Mouse (Mus musculus): ENCODE data around the gene Maml3.

Gene Maml3

GRCm38 (mm10) chr3:52104636-52105151 is at the start of gene Maml3:
Maml3 (minus strand) TSS chr3:52105076.
- peak; percentile 96 for DNase-seq (ENCODE audit: low read depth)

DNA sequence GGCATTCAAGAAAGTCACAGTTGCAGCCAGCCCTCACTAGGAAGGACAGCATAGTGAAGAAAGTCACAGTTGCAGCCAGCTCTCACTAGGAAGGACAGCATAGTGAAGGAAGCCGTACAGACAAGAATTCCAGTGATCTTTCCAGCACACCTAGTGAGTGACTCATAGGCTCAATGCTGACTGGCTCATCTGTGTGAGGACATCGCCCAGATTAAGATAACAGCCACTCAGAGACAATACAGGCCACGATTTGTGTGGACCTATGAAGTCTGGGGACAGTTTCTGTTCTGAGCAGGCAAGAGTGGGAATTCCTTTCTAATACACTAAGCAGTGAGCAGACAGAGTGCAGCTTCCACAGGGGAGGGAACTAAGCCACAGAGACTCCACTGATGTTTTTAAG is 46.3 kb upstream of the Maml3 start:
- DNase-seq (ENCODE audit: low read depth) = no peak

DNA sequence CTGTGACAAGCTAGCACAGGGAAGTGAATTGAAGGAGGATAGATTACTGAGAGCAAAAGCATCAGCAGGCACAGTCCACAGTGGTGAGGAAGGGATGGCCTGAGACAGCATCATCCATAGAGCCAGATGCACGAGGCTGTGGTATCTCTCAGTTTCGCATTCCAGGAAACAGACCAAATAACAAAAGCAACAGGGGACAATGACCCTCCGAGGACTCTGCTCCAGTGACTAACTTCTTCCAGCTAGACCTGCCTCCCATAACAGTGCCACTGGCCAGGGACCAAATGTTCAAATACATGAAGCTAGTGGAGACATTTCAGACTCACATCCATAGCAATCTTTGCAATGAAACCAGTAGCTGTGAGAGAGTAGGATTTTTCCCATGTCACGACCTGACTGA is 43.4 kb upstream of the Maml3 start:
- no peak for DNase-seq (ENCODE audit: low read depth)

GRCm38 (mm10) chr3:52144776-52145460 is 40.0 kb upstream of the Maml3 start:
- DNase-seq (ENCODE audit: low read depth) = peak; percentile 79

DNA sequence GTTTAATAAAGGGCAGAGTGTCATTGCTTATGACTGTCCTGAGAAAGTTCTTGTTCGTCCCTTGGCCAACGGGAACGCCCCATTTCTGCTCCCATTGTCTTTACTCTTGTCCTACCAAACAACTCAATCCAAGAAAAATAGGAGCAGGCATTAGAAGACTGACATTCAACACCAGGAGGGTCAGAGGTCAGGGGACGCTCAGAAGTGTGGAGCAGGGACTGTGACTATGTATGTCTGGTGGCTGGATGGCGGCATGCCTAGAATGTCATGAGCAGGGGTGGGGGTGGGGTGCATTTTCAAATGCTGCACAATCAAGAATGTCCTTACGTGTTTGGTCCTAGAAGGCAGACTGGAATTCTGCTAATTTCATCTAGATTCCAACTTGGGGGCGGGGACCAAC is 38.1 kb upstream of the Maml3 start:
- no peak for DNase-seq (ENCODE audit: low read depth)

DNA sequence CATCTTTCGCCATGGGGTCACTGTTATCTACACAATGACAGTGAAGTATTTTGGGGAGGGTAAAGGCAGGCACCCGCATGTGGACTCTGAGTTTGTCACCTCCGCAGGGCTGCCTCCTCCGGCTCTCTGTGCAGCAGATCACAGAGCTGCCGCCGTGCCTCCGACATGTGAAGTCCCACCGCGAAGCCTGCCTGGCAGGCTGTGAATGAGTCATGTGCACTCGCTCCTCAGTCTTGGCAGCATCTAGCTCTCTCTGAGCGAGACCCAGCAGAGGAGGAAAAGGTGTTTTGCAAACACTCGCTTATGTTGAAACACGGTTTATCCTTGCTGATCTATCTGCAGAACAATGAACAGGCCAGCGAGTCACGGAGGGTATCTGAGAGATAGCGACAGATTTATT is 35.3 kb upstream of the Maml3 start:
- peak; percentile 90 for DNase-seq (ENCODE audit: low read depth)

DNA sequence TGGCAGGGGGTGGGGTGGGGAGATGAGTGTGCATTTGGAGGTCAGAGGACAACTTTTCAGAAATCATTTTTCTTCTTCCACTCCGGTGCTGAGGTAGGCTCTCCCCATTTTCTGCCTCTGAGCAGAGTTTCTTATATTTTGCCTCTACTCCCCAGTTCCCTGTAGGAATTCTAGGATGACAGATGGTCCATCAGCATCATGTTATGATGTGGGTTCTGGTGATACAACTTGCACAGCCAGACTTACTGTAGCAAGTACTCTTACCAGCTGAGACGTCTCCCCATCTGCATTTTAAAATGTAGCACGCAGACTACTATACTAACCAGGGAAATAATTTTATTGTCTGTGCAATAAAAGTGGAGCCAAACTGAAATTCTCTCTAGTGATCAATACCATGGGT is 20.5 kb upstream of the Maml3 start:
- no peak for DNase-seq (ENCODE audit: low read depth)

DNA sequence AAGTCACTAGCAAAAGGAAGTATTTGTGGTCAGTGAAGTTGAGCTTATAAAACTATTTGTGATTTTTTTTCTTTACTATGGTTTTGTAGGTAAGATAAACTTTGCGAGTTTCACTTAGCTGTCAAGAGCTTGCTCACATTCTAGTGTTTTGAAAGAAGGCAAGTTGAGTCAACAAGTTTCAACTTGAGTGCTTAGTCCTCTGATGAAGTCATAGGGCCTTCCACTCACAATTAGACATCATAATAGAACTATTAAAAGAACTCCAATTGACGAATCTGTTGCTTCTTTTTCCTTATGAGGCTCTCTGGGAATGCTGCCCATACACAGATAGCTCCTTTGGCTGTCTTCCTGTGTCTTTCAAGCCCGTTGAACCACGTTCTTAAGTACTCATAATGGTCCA is 16.0 kb upstream of the Maml3 start:
- peak; percentile 34 for DNase-seq (ENCODE audit: low read depth)

DNA sequence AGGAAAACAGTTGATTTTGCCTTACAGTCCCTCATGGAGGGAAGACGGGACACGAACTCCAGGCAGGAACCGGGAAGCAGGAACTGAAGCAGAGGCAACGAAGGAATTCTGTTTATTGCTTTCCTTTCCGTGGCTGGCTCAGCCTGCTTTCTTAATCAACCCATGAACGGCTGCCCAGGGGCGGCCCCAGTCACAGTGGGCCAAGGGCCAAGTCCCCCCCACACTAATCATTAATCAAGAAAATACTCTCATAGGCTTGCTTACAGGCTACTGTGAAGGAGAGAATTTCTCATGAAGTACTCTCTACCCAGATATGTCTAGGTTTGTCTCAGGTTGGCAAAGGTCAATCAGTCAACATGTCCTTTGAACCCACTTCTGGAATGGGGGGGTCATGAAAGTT is 14.3 kb upstream of the Maml3 start:
- DNase-seq (ENCODE audit: low read depth) = no peak

DNA sequence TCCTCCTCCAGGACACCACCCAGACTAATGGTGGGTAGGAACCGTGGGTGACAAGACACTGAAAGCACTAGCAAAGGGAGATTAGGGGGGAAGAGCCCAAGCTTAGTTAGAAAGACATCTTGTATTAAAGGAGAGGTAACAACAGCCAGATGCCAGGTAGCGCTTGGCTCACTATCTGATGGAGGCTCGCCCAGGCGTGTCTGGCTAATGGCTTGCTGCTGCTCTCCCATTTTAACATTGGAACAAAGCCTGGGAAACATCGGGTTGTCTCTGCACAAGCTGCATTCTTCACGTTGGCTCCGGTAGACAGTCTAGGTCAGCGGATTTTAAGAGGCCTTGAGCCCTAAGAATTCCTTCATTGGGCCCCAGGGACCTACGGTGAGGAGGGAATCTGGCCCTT is 10.5 kb upstream of the Maml3 start:
- peak; percentile 36 for DNase-seq (ENCODE audit: low read depth)

DNA sequence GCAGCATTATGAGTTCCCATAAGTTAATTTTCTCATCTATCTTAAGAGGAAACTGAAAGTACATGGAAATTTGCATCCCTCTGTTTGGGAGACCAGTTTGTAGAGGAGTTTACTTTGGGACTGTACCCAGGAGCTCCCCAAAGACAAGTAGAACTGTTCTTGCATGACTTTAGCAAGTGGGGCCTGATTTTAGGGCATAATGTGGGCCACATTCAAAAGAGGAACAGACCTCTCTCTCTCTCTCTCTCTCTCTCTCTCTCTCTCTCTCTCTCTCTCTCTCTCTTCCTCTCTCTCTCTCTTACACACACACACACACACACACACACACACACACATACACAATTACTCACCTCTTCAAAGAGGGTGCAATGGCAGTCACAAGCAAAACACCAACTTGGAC is 3.2 kb upstream of the Maml3 start:
- no peak for DNase-seq (ENCODE audit: low read depth)

DNA sequence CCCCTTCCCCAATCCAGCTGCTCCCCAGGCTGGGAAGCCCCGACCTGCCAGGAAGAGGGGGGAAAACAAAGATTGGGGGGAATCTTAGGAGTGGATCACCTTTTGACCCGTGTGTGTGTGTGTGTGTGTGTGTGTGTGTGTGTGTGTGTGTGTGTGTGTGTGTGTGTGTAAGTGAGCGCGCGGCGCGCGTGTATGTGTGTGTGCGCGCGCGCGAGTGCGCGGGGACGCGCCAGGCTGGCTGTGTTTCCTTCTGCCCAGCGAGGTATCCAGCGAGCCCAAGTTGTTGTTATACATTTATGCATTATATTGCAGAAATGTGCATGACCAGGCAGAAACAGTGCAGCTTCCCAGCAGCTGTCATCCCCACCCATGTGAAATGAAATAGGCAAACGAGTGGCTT is 280 bp upstream of the Maml3 start:
- DNase-seq (ENCODE audit: low read depth) = peak; percentile 88

DNA sequence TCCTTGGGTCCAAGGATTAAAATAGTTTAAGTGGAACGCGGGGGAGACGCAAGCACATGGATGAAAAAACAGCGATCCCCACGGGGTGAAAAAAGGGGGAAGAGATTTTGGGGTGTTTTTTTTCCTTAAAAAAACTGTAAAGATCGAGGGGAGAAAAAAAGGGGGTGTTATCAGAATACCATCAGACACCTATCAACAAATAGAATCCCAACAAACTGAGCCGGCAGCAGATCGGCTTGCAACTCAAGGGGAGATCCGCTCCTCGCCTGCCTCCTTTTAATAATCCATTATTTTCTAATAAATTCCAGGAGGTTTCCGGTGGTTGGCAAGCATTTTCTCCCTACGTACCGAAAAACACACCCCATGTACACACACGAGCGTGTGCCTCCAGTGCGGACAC is 668 bp downstream of the Maml3 start:
- no peak for DNase-seq (ENCODE audit: low read depth)

DNA sequence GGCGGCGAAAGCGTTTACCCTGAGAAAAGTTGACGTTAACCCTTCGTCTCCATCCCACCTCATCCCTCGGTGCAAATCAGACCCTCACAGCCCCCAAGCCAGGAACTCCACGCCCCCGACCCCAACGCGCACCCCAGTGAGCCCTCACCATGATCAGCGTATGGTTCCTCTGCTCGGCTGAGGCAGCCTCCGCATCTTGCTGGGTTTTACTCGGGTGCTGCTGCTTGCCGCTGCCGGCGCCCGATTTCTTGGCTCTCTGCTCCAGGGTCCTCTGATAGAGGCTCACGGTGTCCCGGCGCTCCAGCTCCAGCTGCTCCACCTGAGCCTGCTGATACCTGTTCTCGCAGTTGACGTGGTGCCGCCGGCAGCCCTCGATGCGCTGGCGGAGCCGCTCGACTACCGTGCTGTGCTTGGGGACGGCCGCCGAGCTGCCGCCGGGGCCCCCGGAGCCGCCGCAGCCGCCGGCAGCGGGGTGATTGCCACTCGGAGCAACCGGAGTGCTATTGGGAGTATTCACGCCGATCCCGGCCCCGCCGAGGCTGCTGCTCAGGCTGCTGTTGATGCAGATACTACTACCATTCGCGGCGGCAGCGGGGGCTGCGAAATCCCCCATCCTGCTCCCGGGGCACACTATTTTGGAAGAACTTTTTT is 1.2 kb downstream of the Maml3 start:
- peak; percentile 58 for DNase-seq (ENCODE audit: low read depth)

DNA sequence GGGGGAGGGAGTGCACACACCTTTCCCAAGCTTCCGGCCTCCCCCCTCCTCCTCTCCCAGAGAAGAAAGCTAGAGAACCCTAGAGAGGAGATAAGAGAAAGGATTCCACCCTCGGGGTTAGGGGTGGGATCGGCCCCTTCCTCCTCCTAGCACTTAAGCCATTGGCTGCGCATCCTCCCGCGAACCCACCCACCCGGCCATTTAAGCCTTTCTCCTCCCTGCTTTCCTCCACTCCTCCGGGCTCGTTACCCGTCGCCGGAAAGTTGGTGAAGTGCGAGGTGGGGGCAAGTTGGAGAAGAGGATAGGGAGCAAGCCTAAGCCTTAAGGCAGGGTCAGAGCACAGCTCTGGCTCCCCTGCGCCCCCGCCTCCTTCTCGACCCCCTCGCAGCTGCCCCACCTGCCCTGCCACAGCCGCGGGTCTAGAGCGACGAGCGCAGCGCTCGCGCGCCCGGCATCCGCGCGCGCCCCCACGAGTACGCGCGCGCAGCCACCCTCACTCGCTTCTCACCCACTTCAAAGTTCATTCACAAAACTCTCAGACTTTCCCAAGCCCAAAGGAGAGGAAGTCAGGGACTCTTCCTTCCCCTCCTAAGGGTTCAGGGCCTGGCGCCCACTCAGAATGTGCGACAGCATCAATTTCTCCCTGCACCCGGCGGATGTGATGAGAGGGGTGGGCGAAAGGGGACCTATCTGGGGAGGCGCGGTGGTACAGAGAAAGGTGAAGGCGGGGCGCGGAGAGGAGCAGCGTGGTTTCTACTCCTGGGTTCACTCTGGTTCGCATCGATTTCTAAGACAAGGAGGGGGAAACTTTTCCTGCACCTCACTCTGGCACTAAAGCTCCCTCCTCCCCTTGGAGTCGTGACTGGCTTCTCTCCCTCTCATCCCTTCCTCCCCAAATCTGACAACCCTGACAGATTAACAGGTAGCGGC is 2.0 kb downstream of the Maml3 start:
- DNase-seq (ENCODE audit: low read depth) = peak; percentile 93

DNA sequence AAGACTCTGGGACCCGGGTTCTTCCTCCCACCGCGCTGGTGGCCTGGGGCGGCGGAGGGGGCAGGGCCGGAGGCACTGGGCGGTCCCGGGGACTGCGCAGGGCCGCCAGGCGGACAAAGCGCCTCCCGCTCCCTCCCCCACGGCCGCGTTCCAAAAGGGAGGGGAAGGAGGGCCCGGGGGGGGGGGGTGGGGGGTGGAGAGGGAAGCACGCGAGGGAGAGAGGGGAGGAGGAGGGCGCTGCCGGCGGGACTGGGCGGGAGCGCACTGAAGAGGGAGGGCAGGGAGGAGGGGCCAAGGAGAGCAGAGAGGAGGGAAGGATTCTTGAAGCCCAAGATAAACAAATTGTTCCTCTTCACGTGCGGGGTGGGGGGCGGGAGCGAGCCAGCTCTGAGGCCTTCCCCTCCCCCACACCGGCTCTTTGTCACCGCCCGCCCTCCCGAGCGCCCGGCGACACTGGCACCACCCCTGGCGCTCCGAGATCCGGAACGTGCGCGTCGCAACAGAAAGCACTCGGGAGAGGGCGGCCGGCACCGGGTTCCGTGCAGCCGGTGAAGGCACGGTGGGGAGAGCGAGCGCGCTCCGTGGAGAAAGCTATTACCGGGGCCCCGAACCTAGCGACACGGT is 2.8 kb downstream of the Maml3 start:
- DNase-seq (ENCODE audit: low read depth) = peak; percentile 96

DNA sequence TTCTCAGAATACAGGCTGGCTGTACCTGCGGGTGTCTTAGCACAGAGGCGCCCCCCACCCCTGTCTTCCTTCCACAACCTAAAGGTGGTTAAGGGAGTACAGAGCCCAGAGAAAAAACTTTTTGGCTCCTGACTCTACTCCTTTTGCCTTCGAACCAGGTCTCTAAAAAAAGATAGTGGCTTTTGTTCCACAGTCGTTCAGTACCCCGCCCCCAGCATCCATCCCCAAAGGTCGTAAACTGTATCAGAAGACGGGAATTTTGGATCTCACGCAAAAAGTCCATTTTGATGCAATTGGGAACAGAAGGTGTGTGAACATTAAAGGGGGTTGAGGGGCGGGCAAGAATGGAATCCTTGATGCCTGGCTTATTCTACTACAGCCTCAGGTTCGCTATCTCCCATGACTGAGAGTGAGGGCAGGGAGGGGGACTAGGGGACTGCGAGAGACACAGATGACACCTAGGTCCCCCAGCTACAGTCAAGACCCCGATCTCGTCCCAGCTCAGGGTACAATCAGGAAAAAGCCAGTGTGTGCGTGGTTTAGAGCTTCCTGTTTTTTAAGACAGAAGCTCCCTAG is 3.4 kb downstream of the Maml3 start:
- DNase-seq (ENCODE audit: low read depth) = peak; percentile 40

DNA sequence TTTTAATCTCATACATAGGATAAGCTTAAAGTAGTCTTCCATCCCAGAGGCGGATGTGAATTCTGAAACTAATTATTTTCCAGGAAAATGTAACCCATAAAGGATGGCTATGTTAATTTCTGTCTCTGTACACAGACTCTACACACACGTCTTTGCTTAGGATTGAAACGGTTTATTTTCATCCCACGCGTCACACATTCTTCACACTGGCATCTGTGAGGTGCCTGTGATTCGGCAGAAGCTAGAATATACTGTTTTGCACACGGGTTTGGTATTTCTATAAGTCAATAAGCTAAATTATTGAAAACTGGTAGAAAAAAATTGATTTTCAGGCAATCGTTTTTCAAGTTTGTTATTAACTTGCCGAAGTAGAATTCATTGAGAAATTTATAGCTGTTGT is 4.0 kb downstream of the Maml3 start:
- DNase-seq (ENCODE audit: low read depth) = no peak

DNA sequence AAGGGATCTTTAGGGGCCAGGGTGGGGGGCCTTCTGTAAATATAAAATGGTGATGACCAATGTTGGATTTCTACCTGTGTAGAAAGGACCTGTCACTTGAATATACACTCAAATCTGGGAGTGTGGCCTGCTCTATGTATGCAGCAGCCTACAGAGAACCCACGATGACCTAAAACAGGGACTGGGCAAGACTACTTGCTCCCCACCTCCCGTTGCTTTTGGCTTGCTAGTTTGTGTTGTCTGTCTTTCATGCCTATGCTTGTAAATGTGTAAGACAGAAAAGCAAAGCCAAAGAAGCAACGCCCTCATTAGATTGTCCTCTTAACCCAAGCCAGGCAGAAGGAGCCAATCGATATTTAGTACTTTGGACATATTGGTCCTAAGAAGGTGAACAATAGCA is 4.6 kb downstream of the Maml3 start:
- no peak for DNase-seq (ENCODE audit: low read depth)

- DNase-seq (ENCODE audit: low read depth) = no peak
Measured at GRCm38 (mm10) chr3:52099286-52099685, 5.6 kb downstream of the Maml3 start.

DNA sequence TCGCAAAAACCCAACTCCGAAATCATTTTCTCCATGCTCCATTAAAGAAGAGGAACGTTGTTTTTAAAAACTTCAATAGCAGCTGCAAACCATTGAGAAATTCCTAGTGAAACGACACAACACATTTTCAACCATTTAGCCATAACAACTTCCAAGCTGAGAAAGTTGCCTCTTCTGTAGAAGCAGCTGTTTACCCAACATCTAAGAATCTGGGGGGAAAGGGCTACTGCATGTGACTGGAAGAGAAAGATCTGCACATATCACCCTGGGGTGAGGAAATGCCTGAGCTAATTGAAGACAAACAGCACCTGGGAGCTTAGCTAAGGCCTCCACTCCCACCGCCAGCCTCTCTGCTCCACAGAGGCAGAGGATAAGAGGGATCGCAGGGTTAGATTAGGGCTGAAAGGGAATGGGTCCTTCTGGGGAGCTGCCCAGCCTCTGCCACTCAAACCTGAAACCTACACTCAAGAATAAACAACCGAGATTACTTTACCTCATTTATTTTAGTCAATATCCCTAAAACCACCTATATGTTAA is 13.5 kb downstream of the Maml3 start:
- no peak for DNase-seq (ENCODE audit: low read depth)

All from NIH3T3 (cell line).